Mouse (Mus musculus) limb, embryonic 10.5 days (tissue): ENCODE measurements at regions not wholly inside any gene's neighbourhood (a gene's known extent, or its start where the extent isn't known, plus 50 kb on each side); places are given as distances from the start of the nearest gene placed in this dataset.

ENCODE experiments used
- DNase-seq: peaks from one replicate; pipeline ENCODE4 v3.0.0-alpha.2; 2017; ENCODE audit warnings: low spot score
- H3K27ac ChIP-seq: fragments of 300-500 bp; sonication (generic); 2 replicates; pipeline ENCODE4 v1.5.1; 2016; ENCODE audit warnings: mild to moderate bottlenecking
- H3K27me3 ChIP-seq: fragments of 300-500 bp; sonication (generic); 2 replicates; pipeline ENCODE4 v1.6.1; 2016; ENCODE audit warnings: low read depth, mild to moderate bottlenecking; ENCODE audit not compliant: poor library complexity, severe bottlenecking
- H3K36me3 ChIP-seq: fragments of 300-500 bp; sonication (generic); 2 replicates; pipeline ENCODE4 v1.6.1; 2016; ENCODE audit warnings: mild to moderate bottlenecking, moderate library complexity
- H3K4me1 ChIP-seq: fragments of 300-500 bp; sonication (generic); 2 replicates; pipeline ENCODE4 v1.6.1; 2016
- H3K4me3 ChIP-seq: fragments of 300-500 bp; sonication (generic); 2 replicates; pipeline ENCODE4 v1.5.1; 2016; ENCODE audit warnings: mild to moderate bottlenecking, moderate library complexity
- H3K9me3 ChIP-seq: fragments of 300-500 bp; sonication (generic); replicated peaks from 2 replicates; pipeline ENCODE4 v1.6.1; 2016; ENCODE audit warnings: mild to moderate bottlenecking
- WGBS: fragments of 180-500 bp; shearing (Covaris S2); methylation state at CpG from one replicate; pipeline ENCODE4 v1.1.7; 2016; 5-methylcytosine and 5-hydroxymethylcytosine counted together

DNA sequence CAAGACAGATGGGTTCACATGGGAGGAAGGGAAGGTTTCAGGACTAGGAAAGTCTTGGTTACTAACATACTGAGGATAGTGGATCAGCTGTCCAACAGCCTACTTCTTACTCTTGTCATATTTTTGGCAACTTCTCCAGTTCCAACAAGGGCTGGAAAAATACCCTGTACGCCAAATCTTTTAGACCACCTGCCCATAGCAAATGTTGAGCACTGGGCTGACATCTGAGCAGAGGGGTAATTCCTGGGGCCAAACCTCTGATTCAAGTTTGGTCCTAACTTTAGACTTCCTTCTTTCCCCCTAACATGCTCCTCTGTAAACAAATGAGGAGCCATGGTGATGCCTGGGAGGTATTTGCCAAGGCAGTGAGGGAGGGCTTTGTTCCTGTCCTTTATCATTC is 437.5 kb upstream of the Gm9747 start:
- no peaks in the 10 kb centered on the region for H3K27me3 ChIP-seq
- no peak overlapping the region for H3K4me3 ChIP-seq
- no peaks in the 10 kb centered on the region for H3K36me3 ChIP-seq
- no peak overlapping the region for H3K27ac ChIP-seq
- H3K9me3 ChIP-seq = no peaks in the 10 kb centered on the region
- H3K4me1 ChIP-seq = no peaks in the 10 kb centered on the region
- peak; percentile 29 for DNase-seq
- WGBS = 92% methylated on average over 1 of the region's 1 CpGs

DNA sequence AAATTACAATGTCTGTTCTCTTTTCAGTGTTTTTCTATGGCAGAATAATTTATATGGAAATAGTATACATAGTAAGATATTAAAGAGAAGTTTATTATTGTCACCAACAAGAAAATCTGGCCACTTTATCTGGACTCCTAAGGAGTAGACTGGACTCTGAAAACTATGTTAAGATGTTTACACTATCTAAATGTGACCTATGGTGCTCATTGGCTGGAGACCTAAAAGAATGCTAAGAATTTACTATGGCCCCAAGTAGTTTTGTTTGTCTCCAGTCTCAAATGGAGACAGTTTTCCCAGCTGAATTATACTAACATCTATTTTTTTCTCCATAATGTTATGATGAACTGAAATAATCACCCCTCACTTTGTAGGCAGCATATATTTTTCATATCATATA is 421.3 kb upstream of the Gm9747 start:
- no peaks in the 10 kb centered on the region for H3K9me3 ChIP-seq
- no peaks in the 10 kb centered on the region for H3K36me3 ChIP-seq
- no peak overlapping the region for H3K4me3 ChIP-seq
- H3K27ac ChIP-seq = no peak overlapping the region
- H3K27me3 ChIP-seq = no peaks in the 10 kb centered on the region
- DNase-seq = no peak
- no peaks in the 10 kb centered on the region for H3K4me1 ChIP-seq

GRCm38 (mm10) chr1:81818884-81819283 is 414.0 kb upstream of the Gm9747 start:
- Histone ChIP-seq H3K27ac (no peak overlapping the region), H3K4me1 (no peaks in the 10 kb centered on the region), H3K27me3 (no peaks in the 10 kb centered on the region), H3K36me3 (no peaks in the 10 kb centered on the region), H3K9me3 (no peaks in the 10 kb centered on the region), H3K4me3 (no peak overlapping the region)
- DNase-seq = no peak

GRCm38 (mm10) chr1:81841966-81842365 is 390.9 kb upstream of the Gm9747 start:
- Histone ChIP-seq H3K4me1 (no peaks in the 10 kb centered on the region), H3K27me3 (no peaks in the 10 kb centered on the region), H3K27ac (no peak overlapping the region), H3K36me3 (no peaks in the 10 kb centered on the region), H3K4me3 (no peak overlapping the region), H3K9me3 (no peaks in the 10 kb centered on the region)
- WGBS = 92% methylated on average over 3 of the region's 3 CpGs
- DNase-seq = no peak

GRCm38 (mm10) chr1:81850462-81851144 is 382.3 kb upstream of the Gm9747 start:
- H3K9me3 ChIP-seq = no peaks in the 10 kb centered on the region
- H3K27ac ChIP-seq = no peak overlapping the region
- no peak for DNase-seq
- H3K27me3 ChIP-seq = no peaks in the 10 kb centered on the region
- WGBS = 90% methylated on average over 6 of the region's 6 CpGs
- H3K4me3 ChIP-seq = no peak overlapping the region
- H3K4me1 ChIP-seq = no peaks in the 10 kb centered on the region
- no peaks in the 10 kb centered on the region for H3K36me3 ChIP-seq

DNA sequence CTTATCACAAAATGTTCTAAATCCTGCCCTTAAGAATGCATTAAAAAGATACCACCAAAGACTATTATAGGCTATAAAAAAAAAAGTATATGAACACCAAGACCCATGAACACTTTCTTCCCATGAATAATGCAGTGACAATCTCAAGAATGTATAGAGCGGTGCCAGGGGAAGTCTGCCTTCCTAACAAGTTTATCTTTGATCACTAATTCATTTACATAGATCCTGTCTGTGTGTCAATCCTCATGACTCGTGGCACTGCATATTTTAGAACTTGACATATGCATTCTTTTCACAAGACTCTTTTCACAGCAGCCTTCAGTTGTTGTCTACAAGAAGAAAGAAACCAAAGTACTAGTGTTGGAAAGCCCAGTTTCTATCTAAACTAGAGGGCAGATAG is 373.4 kb upstream of the Gm9747 start:
- no peak overlapping the region for H3K4me3 ChIP-seq
- no peak for DNase-seq
- WGBS = 80% methylated on average over 2 of the region's 2 CpGs
- no peak overlapping the region for H3K27ac ChIP-seq
- no peaks in the 10 kb centered on the region for H3K9me3 ChIP-seq
- H3K36me3 ChIP-seq = no peaks in the 10 kb centered on the region
- H3K4me1 ChIP-seq = peaks cover 5% of the 10 kb centered on the region; the same call in 1 of the 2 replicates
- H3K27me3 ChIP-seq = no peaks in the 10 kb centered on the region

DNA sequence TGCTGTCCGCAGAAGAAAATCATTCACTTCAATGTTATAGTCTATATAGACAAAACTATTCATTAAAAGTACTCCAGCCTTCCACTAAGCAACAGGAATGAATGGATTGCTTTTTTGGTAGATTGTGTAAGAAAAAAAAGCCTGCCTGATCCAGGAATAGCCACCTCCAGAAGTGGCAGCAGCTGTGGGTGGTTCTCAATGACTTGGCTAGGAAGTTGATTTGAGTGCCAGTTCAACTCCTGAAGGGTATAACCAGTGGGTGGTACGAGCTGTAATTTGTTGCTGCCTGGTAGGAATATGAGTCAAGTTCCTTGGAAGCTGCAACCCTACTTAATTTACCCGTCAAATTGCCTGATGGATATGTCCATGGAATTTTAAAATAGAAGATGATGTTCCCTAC is 368.3 kb upstream of the Gm9747 start:
- Histone ChIP-seq H3K36me3 (no peaks in the 10 kb centered on the region), H3K4me1 (no peaks in the 10 kb centered on the region), H3K27me3 (no peaks in the 10 kb centered on the region), H3K27ac (no peak overlapping the region), H3K4me3 (no peak overlapping the region), H3K9me3 (no peaks in the 10 kb centered on the region)
- DNase-seq = no peak
- WGBS = 86% methylated on average over 3 of the region's 3 CpGs

GRCm38 (mm10) chr1:81886940-81887531 is 345.9 kb upstream of the Gm9747 start:
- Histone ChIP-seq H3K4me1 (no peaks in the 10 kb centered on the region), H3K36me3 (no peaks in the 10 kb centered on the region), H3K9me3 (no peaks in the 10 kb centered on the region), H3K27ac (no peak overlapping the region), H3K27me3 (no peaks in the 10 kb centered on the region), H3K4me3 (no peak overlapping the region)
- 95% methylated on average over 1 of the region's 1 CpGs for WGBS
- no peak for DNase-seq

- Histone ChIP-seq H3K27ac (no peak overlapping the region), H3K4me1 (no peaks in the 10 kb centered on the region), H3K4me3 (no peak overlapping the region), H3K27me3 (no peaks in the 10 kb centered on the region), H3K9me3 (no peaks in the 10 kb centered on the region), H3K36me3 (no peaks in the 10 kb centered on the region)
- no peak for DNase-seq
- 90% methylated on average over 3 of the region's 3 CpGs for WGBS
Measured at GRCm38 (mm10) chr1:81897241-81897640, 335.7 kb upstream of the Gm9747 start.

DNA sequence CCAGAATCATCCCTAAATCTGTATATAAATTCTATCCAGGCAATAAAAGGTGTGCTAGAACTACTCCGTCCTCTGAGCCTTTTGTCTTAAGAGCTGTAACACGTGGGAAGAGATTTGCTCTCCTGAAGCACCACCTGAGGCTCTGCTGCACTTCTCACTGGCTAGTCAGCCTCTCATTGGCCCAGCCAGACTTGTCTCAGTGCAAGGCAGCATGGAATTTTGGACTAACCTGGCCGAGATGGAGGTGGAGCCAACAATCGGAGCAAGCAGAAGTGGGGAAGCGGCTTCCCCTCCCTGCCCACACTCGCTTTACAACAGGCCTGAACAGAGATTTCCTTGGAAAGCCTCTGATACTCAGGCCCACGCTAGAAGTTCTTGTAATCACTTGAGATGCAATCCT is 332.1 kb upstream of the Gm9747 start:
- Histone ChIP-seq H3K27ac (no peak overlapping the region), H3K9me3 (no peaks in the 10 kb centered on the region), H3K36me3 (no peaks in the 10 kb centered on the region), H3K4me1 (no peaks in the 10 kb centered on the region), H3K27me3 (no peaks in the 10 kb centered on the region), H3K4me3 (no peak overlapping the region)
- DNase-seq = no peak
- 72% methylated on average over 7 of the region's 7 CpGs for WGBS

GRCm38 (mm10) chr1:81904056-81904455 is 328.9 kb upstream of the Gm9747 start:
- H3K27ac ChIP-seq = no peak overlapping the region
- no peaks in the 10 kb centered on the region for H3K9me3 ChIP-seq
- no peaks in the 10 kb centered on the region for H3K36me3 ChIP-seq
- no peaks in the 10 kb centered on the region for H3K4me1 ChIP-seq
- WGBS = 74% methylated on average over 3 of the region's 3 CpGs
- DNase-seq = no peak
- no peaks in the 10 kb centered on the region for H3K27me3 ChIP-seq
- H3K4me3 ChIP-seq = no peak overlapping the region

DNA sequence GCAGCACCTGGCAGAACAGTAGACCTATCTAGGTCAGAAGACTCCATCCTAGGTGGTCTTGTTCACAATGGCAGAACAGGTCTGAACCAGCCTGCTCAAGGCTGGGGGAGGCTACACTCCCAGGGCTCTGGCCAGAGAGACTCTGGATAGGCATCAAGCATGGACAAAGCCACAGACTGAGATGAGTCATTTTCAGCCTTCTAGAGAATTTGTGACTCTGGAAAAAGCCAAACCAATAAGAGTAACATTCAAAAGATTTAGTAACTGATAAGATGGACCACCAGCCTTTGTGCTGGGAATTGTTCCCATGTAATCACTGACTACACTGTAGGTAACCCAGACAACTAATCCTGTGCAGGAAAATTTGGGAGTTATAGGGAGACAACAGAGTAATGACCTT is 320.3 kb upstream of the Gm9747 start:
- H3K4me3 ChIP-seq = no peak overlapping the region
- H3K36me3 ChIP-seq = no peaks in the 10 kb centered on the region
- peaks cover 9% of the 10 kb centered on the region for H3K4me1 ChIP-seq
- no peak for DNase-seq
- H3K27ac ChIP-seq = peak overlapping the region; percentile 36; the same call in 1 of the 2 replicates
- H3K27me3 ChIP-seq = no peaks in the 10 kb centered on the region
- H3K9me3 ChIP-seq = no peaks in the 10 kb centered on the region

- peaks cover 9% of the 10 kb centered on the region for H3K4me1 ChIP-seq
- H3K27ac ChIP-seq = peak overlapping the region; percentile 9; the same call in 1 of the 2 replicates
- WGBS = 84% methylated on average over 4 of the region's 4 CpGs
- H3K4me3 ChIP-seq = no peak overlapping the region
- H3K27me3 ChIP-seq = no peaks in the 10 kb centered on the region
- no peaks in the 10 kb centered on the region for H3K36me3 ChIP-seq
- no peaks in the 10 kb centered on the region for H3K9me3 ChIP-seq
- DNase-seq = no peak
Measured at GRCm38 (mm10) chr1:81913561-81913964, 319.3 kb upstream of the Gm9747 start.

- no peak for DNase-seq
- no peaks in the 10 kb centered on the region for H3K27me3 ChIP-seq
- H3K9me3 ChIP-seq = no peaks in the 10 kb centered on the region
- H3K4me3 ChIP-seq = no peak overlapping the region
- peaks cover 9% of the 10 kb centered on the region for H3K4me1 ChIP-seq
- 40% methylated on average over 2 of the region's 2 CpGs for WGBS
- H3K27ac ChIP-seq = no peak overlapping the region
- H3K36me3 ChIP-seq = no peaks in the 10 kb centered on the region
Measured at GRCm38 (mm10) chr1:81916840-81917239, 316.1 kb upstream of the Gm9747 start.
